Mouse (Mus musculus) MEL (cell line): Measurements from ENCODE around the gene Psmc3ip. TPM values are rescaled to one million over a fixed set of nuclear protein-coding genes. Genes with fewer than 3 reads are reported as not detected.

Experiments used
- DNase-seq: peaks from one replicate; pipeline ENCODE4 v3.0.0; 2011; ENCODE audit warnings: low read depth, low spot score
- H3K27ac ChIP-seq: 2 replicates; pipeline ENCODE4 v1.5.1; 2012; ENCODE audit warnings: low read depth, mild to moderate bottlenecking, control low read depth, low read length, moderate library complexity; ENCODE audit not compliant: control insufficient read depth
- H3K27me3 ChIP-seq, 2 experiments: fragments of 150-350 bp in 1 of 2; sonication (generic) in 1 of 2; 2 replicates each; pipeline ENCODE4 v1.6.1; 2012; ENCODE audit warnings: low read length in 2 of 2, mild to moderate bottlenecking in 2 of 2, improper control_type of control experiment in 1 of 2, moderate library complexity in 1 of 2; ENCODE audit not compliant: insufficient read depth in 2 of 2, control insufficient read depth in 1 of 2
- H3K36me3 ChIP-seq, 2 experiments: 2 replicates each; pipeline ENCODE4 v1.6.1; 2012 to 2014; ENCODE audit warnings: low read length in 2 of 2, improper control_type of control experiment in 1 of 2, inconsistent platforms in 1 of 2, mild to moderate bottlenecking in 1 of 2; ENCODE audit not compliant: insufficient read depth in 2 of 2, control insufficient read depth in 1 of 2
- H3K4me1 ChIP-seq, 2 experiments: fragments of 150-350 bp in 1 of 2; sonication (generic) in 1 of 2; 2 replicates each; pipeline ENCODE4 v1.6.1; 2012; ENCODE audit warnings: low read length in 2 of 2, improper control_type of control experiment in 1 of 2, mild to moderate bottlenecking in 1 of 2; ENCODE audit not compliant: insufficient read depth in 2 of 2, control insufficient read depth in 1 of 2
- H3K4me3 ChIP-seq, 2 experiments: fragments of 150-350 bp in 1 of 2; sonication (generic) in 1 of 2; 2 replicates each; pipeline ENCODE4 v1.5.1; 2012; ENCODE audit warnings: low read depth in 2 of 2, low read length in 2 of 2, mild to moderate bottlenecking in 2 of 2, moderate library complexity in 2 of 2, control low read depth in 1 of 2, improper control_type of control experiment in 1 of 2; ENCODE audit not compliant: control insufficient read depth in 1 of 2, insufficient read depth in 1 of 2
- H3K79me2 ChIP-seq: 2 replicates; pipeline ENCODE4 v1.6.1; 2012; ENCODE audit warnings: mild to moderate bottlenecking, low read length, moderate library complexity; ENCODE audit not compliant: control insufficient read depth, poor library complexity, insufficient read depth
- H3K9ac ChIP-seq: 2 replicates; pipeline ENCODE4 v1.6.1; 2012; ENCODE audit warnings: low read depth, mild to moderate bottlenecking, control low read depth, low read length, moderate library complexity; ENCODE audit not compliant: control insufficient read depth, poor library complexity, severe bottlenecking
- H3K9me3 ChIP-seq: fragments of 150-350 bp; sonication (generic); replicated peaks from 2 replicates; pipeline ENCODE4 v1.6.1; 2012; ENCODE audit warnings: mild to moderate bottlenecking, low read length, improper control_type of control experiment, moderate library complexity; ENCODE audit not compliant: insufficient read depth
- BHLHE40 ChIP-seq: IDR thresholded peaks from 2 replicates; pipeline ENCODE4 v1.6.1; 2012; ENCODE audit warnings: low read depth, mild to moderate bottlenecking, inconsistent platforms, low read length, improper control_type of control experiment, borderline replicate concordance
- CHD2 ChIP-seq: IDR thresholded peaks from 2 replicates; pipeline ENCODE4 v1.6.1; 2011; ENCODE audit warnings: low read length, improper control_type of control experiment
- CTCF ChIP-seq, 3 experiments: IDR thresholded peaks in 2 of 3; conservative IDR thresholded peaks in 1 of 3; 2 replicates each; pipeline ENCODE4 v1.5.1; 2011 to 2012; ENCODE audit warnings: low read length in 3 of 3, low read depth in 2 of 3, mild to moderate bottlenecking in 2 of 3, improper control_type of control experiment in 1 of 3, inconsistent platforms in 1 of 3, mixed read lengths in 1 of 3, moderate library complexity in 1 of 3; ENCODE audit not compliant: control insufficient read depth in 1 of 3, insufficient read depth in 1 of 3, poor library complexity in 1 of 3, severe bottlenecking in 1 of 3
- E2F4 ChIP-seq: IDR thresholded peaks from 2 replicates; pipeline ENCODE4 v1.6.1; 2011; ENCODE audit warnings: low read depth, low read length, improper control_type of control experiment, borderline replicate concordance
- ELF1 ChIP-seq: IDR thresholded peaks from 2 replicates; pipeline ENCODE4 v1.6.1; 2014; ENCODE audit warnings: low read depth, mild to moderate bottlenecking, inconsistent platforms, low read length, improper control_type of control experiment, moderate library complexity
- EP300 ChIP-seq, 2 experiments: IDR thresholded peaks; 2 replicates each; pipeline ENCODE4 v1.6.1; 2011; ENCODE audit warnings: improper control_type of control experiment in 2 of 2, low read length in 2 of 2, low read depth in 1 of 2, mild to moderate bottlenecking in 1 of 2
- ETS1 ChIP-seq: IDR thresholded peaks from 2 replicates; pipeline ENCODE4 v1.6.1; 2012; ENCODE audit warnings: low read depth, mild to moderate bottlenecking, inconsistent platforms, low read length, improper control_type of control experiment, moderate library complexity
- GATA1 ChIP-seq: IDR thresholded peaks from 2 replicates; pipeline ENCODE4 v1.6.1; 2011; ENCODE audit warnings: low read depth, low read length, improper control_type of control experiment
- HCFC1 ChIP-seq: IDR thresholded peaks from 2 replicates; pipeline ENCODE4 v1.6.1; 2012; ENCODE audit warnings: low read depth, mild to moderate bottlenecking, inconsistent platforms, low read length, improper control_type of control experiment, moderate library complexity
- JUND ChIP-seq: IDR thresholded peaks from 2 replicates; pipeline ENCODE4 v1.6.1; 2011; ENCODE audit warnings: low read depth, mild to moderate bottlenecking, improper control_type of control experiment, low read length
- KAT2A ChIP-seq: conservative IDR thresholded peaks from 2 replicates; pipeline ENCODE4 v1.6.1; 2012; ENCODE audit warnings: low read depth, low read length, improper control_type of control experiment, inconsistent platforms
- MAZ ChIP-seq: IDR thresholded peaks from 2 replicates; pipeline ENCODE4 v1.6.1; 2012; ENCODE audit warnings: low read depth, mild to moderate bottlenecking, inconsistent platforms, low read length, improper control_type of control experiment
- MXI1 ChIP-seq: IDR thresholded peaks from 2 replicates; pipeline ENCODE4 v1.6.1; 2011; ENCODE audit warnings: mild to moderate bottlenecking, low read depth, low read length, improper control_type of control experiment
- MYC ChIP-seq: IDR thresholded peaks from 2 replicates; pipeline ENCODE4 v1.6.1; 2011; ENCODE audit warnings: low read depth, mild to moderate bottlenecking, low read length, improper control_type of control experiment, moderate library complexity
- NELFE ChIP-seq: IDR thresholded peaks from 2 replicates; pipeline ENCODE4 v1.6.1; 2011; ENCODE audit warnings: low read depth, low read length, improper control_type of control experiment
- NRF1 ChIP-seq: IDR thresholded peaks from 2 replicates; pipeline ENCODE4 v1.6.1; 2014; ENCODE audit warnings: low read depth, mild to moderate bottlenecking, inconsistent platforms, low read length, improper control_type of control experiment, moderate library complexity; ENCODE audit not compliant: poor library complexity, insufficient read depth, severe bottlenecking
- POLR2A ChIP-seq, 2 experiments: IDR thresholded peaks; 2 replicates each; pipeline ENCODE4 v1.6.1; 2011 to 2012; ENCODE audit warnings: low read length in 2 of 2, mild to moderate bottlenecking in 2 of 2, control low read depth in 1 of 2, improper control_type of control experiment in 1 of 2, low read depth in 1 of 2, moderate library complexity in 1 of 2; ENCODE audit not compliant: control insufficient read depth in 1 of 2, insufficient read depth in 1 of 2, poor library complexity in 1 of 2
- POLR2AphosphoS5 ChIP-seq: IDR thresholded peaks from 2 replicates; pipeline ENCODE4 v1.6.1; 2012; ENCODE audit warnings: low read depth, borderline replicate concordance, mild to moderate bottlenecking, inconsistent platforms, low read length, moderate library complexity, mixed read lengths
- RAD21 ChIP-seq: IDR thresholded peaks from 2 replicates; pipeline ENCODE4 v1.6.1; 2011; ENCODE audit warnings: mild to moderate bottlenecking, low read depth, low read length, improper control_type of control experiment
- RCOR1 ChIP-seq: IDR thresholded peaks from 2 replicates; pipeline ENCODE4 v1.6.1; 2012; ENCODE audit warnings: low read depth, mild to moderate bottlenecking, inconsistent platforms, low read length, improper control_type of control experiment
- SIN3A ChIP-seq: IDR thresholded peaks from 2 replicates; pipeline ENCODE4 v1.6.1; 2012; ENCODE audit warnings: low read length, improper control_type of control experiment, inconsistent platforms
- SMC3 ChIP-seq: IDR thresholded peaks from 2 replicates; pipeline ENCODE4 v1.6.1; 2011; ENCODE audit warnings: low read depth, low read length, improper control_type of control experiment
- TAL1 ChIP-seq: IDR thresholded peaks from 2 replicates; pipeline ENCODE4 v1.6.1; 2012; ENCODE audit warnings: mild to moderate bottlenecking, inconsistent platforms, low read length, moderate library complexity, mixed read lengths
- TBP ChIP-seq: IDR thresholded peaks from 2 replicates; pipeline ENCODE4 v1.8.0; 2011; ENCODE audit warnings: low read depth, low read length, improper control_type of control experiment
- UBTF ChIP-seq: IDR thresholded peaks from 2 replicates; pipeline ENCODE4 v1.6.1; 2012; ENCODE audit warnings: low read depth, mild to moderate bottlenecking, inconsistent platforms, low read length, improper control_type of control experiment, moderate library complexity, borderline replicate concordance; ENCODE audit not compliant: insufficient read depth
- USF2 ChIP-seq, 2 experiments: IDR thresholded peaks; 2 replicates each; pipeline ENCODE4 v1.6.1; 2011 to 2012; ENCODE audit warnings: improper control_type of control experiment in 2 of 2, low read length in 2 of 2, borderline replicate concordance in 1 of 2, inconsistent platforms in 1 of 2, low read depth in 1 of 2, mild to moderate bottlenecking in 1 of 2; ENCODE audit not compliant: insufficient read depth in 1 of 2
- ZC3H11A ChIP-seq: IDR thresholded peaks from 2 replicates; pipeline ENCODE4 v1.6.1; 2012; ENCODE audit warnings: low read depth, mild to moderate bottlenecking, inconsistent platforms, low read length, improper control_type of control experiment
- ZKSCAN1 ChIP-seq: IDR thresholded peaks from 2 replicates; pipeline ENCODE4 v1.6.1; 2012; ENCODE audit warnings: low read depth, mild to moderate bottlenecking, inconsistent platforms, low read length, improper control_type of control experiment, moderate library complexity
- ZMIZ1 ChIP-seq: IDR thresholded peaks from 2 replicates; pipeline ENCODE4 v1.6.1; 2012; ENCODE audit warnings: low read depth, mild to moderate bottlenecking, inconsistent platforms, low read length, improper control_type of control experiment, moderate library complexity
- polyA plus RNA-seq, 2 experiments: library from polyadenylated mRNA; stranded (reverse) in 1 of 2; unstranded in 1 of 2; fragments of >175 nt in 1 of 2; fragments of >200 nt in 1 of 2; gene quantifications; 2 replicates each; pipeline versions ENCODE4 v1.2.1 to v1.2.4; 2012; ENCODE audit warnings: low replicate concordance in 2 of 2, low read depth in 1 of 2; ENCODE audit not compliant: insufficient read length in 2 of 2, insufficient read depth in 1 of 2, missing spikeins in 1 of 2
- total RNA-seq: library from RNA; depleted of rRNA; stranded (reverse); fragments of 300-350 nt; gene quantifications from 2 replicates; pipeline ENCODE4 v1.2.3, GENCODE M21; 2012

Psmc3ip gene
- total and polyA plus RNA-seq, 3 experiments, result 8.2 to 14.5 TPM; not detected in 1

DNA sequence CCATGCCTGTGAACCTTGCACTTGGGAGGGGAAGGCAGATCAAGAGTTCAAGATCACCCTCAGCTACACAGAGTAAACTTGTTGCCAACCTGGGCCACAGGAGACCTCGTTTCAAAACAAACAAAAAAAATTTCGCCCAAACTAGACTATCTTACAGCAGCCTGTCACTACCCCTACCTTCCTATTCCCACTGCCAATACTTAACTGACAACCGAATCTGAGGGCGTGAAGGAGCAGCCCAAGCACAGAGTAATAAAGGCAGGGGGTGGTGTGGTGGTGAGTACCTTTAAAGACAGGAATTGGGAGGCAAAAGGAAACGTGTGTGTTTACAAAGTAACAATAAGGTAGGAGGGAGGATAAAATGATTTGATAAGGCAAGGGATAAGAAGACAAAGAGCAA is 15.5 kb upstream of the Psmc3ip start:
- Histone ChIP-seq H3K27ac (no peak overlapping the region), H3K9me3 (no peaks in the 10 kb centered on the region), H3K4me3 (no peak overlapping the region), H3K9ac (no peak overlapping the region), H3K79me2 (peaks cover 20% of the 10 kb centered on the region), H3K27me3 (no peaks in the 10 kb centered on the region), H3K4me1 (no peaks in the 10 kb centered on the region), H3K36me3 (peaks cover 0 to 9% of the 10 kb centered on the region in 2 experiments; a peak in 2 of 4 replicates)
- TF ChIP-seq GATA1 (no peak), POLR2A (IDR thresholded peaks at IDR 0.05; ENCODE audit: control insufficient read depth in 1 of 2, insufficient read depth in 1 of 2, low read depth in 1 of 2, low read length in 2 of 2, poor library complexity in 1 of 2) (no peak), ZC3H11A (no peak), BHLHE40 (no peak), RAD21 (no peak), CHD2 (no peak), EP300 (IDR thresholded peaks at IDR 0.05; ENCODE audit: low read depth in 1 of 2, low read length in 2 of 2) (no peak), JUND (no peak), ETS1 (no peak), RCOR1 (no peak), POLR2AphosphoS5 (no peak), E2F4 (no peak), SMC3 (no peak), ELF1 (no peak), MXI1 (no peak), KAT2A (no peak)
- no peak for DNase-seq

DNA sequence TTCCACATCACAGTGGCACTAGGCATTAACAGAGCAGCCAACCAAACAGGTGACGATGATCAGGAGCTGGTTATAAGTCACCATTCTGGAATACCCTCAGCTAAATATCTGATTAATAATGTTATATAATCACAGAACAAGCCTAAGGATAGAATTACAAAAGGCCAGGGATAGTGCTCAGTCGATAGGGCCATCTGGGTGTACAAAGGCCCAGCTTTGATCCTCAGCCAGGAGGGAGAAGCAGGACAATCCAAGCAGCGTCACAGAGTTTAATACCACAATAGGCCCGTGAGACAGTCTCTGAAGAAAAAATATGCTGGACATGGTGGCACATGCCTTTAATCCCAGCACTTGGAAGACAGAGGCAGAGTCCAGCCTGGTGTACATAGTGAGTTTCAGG is 14.1 kb upstream of the Psmc3ip start:
- DNase-seq, result no peak
- Histone ChIP-seq H3K27ac (no peak overlapping the region), H3K9me3 (no peaks in the 10 kb centered on the region), H3K4me1 (no peaks in the 10 kb centered on the region), H3K36me3 (peaks cover 0 to 14% of the 10 kb centered on the region in 2 experiments; a peak in 2 of 4 replicates), H3K27me3 (no peaks in the 10 kb centered on the region), H3K9ac (no peak overlapping the region), H3K79me2 (peaks cover 12% of the 10 kb centered on the region), H3K4me3 (no peak overlapping the region)
- no peak for TF ChIP-seq TAL1
- no peak for TF ChIP-seq HCFC1
- TF ChIP-seq EP300 (IDR thresholded peaks at IDR 0.05; ENCODE audit: low read depth in 1 of 2, low read length in 2 of 2), result no peak
- TF ChIP-seq NRF1, result no peak
- TF ChIP-seq UBTF, result no peak
- no peak for TF ChIP-seq ZKSCAN1
- TF ChIP-seq MYC, result no peak
- TF ChIP-seq NELFE, result no peak
- no peak for TF ChIP-seq TBP
- TF ChIP-seq SMC3, result no peak
- no peak for TF ChIP-seq USF2 (IDR thresholded peaks at IDR 0.05; ENCODE audit: borderline replicate concordance in 1 of 2, insufficient read depth in 1 of 2, low read depth in 1 of 2, low read length in 2 of 2)
- no peak for TF ChIP-seq MAZ
- TF ChIP-seq ZMIZ1, result no peak
- TF ChIP-seq RAD21, result no peak
- TF ChIP-seq SIN3A, result no peak
- no peak for TF ChIP-seq BHLHE40
- TF ChIP-seq RCOR1, result no peak
- no peak for TF ChIP-seq CTCF (IDR thresholded peaks at IDR 0.05 in 2 of 3, conservative IDR thresholded peaks at IDR 0.05 in 1 of 3; ENCODE audit: control insufficient read depth in 1 of 3, insufficient read depth in 1 of 3, low read depth in 2 of 3, low read length in 3 of 3, poor library complexity in 1 of 3, severe bottlenecking in 1 of 3)
